28 mouse cellular contexts compared by ENCODE assay signal in genomic region chr16:90280515-90280914, GRCm38 (mm10). TPM values are rescaled to one million over a fixed set of nuclear protein-coding genes. Genes with fewer than 3 reads are reported as not detected.
A peak's percentile ranks its signal among the peaks of the same experiment; 100 is the strongest.
DNase-seq lines count a peak whose midpoint lies in the region; ATAC-seq and TF ChIP-seq lines count a peak whose summit lies in the region.
"Had no signal": no experiment of that assay in that cellular context is flagged by ENCODE, and none has a peak within 500 bp of the region (broad histone marks: within the 10 kb centered on the region; RNA-seq: fewer than 3 reads in every experiment).

No protein-coding gene starts in this region.

- TF ChIP-seq EP300 in MEL (IDR thresholded peaks at IDR 0.05; ENCODE audit: low read depth in 1 of 2, low read length in 2 of 2) = no peak
- no peak for TF ChIP-seq EP300 in liver, postnatal 0 days (IDR thresholded peaks at IDR 0.05; ENCODE audit: low read depth)

- H3K9ac ChIP-seq in lung, embryonic 15.5 days = no peak overlapping the region
- 0 out of 2 replicates have a peak overlapping the region, but pooled peaks have one; percentile 10 for H3K9ac ChIP-seq in midbrain, embryonic 13.5 days (replicated peaks)
- no peak overlapping the region for H3K9ac ChIP-seq in midbrain, embryonic 15.5 days
- H3K9ac ChIP-seq in MEL (ENCODE audit: control insufficient read depth, low read depth, low read length, poor library complexity, severe bottlenecking) = no peak overlapping the region
- H3K9ac ChIP-seq in liver, postnatal 0 days (replicated peaks) = no peak overlapping the region
- H3K9ac ChIP-seq in forebrain, embryonic 13.5 days = no peak overlapping the region
- H3K9ac ChIP-seq: embryonic facial prominence, embryonic 12.5 days; forebrain, embryonic 15.5 days; heart, embryonic 12.5 days; hindbrain, embryonic 13.5 days; limb, embryonic 12.5 days had no signal

- no peaks in the 10 kb centered on the region for H3K36me3 ChIP-seq in lung, embryonic 15.5 days
- H3K36me3 ChIP-seq in midbrain, embryonic 13.5 days = no peaks in the 10 kb centered on the region
- no peaks in the 10 kb centered on the region for H3K36me3 ChIP-seq in midbrain, embryonic 15.5 days (replicated peaks)
- H3K36me3 ChIP-seq in MEL (ENCODE audit: control insufficient read depth in 1 of 2, insufficient read depth in 2 of 2, low read length in 2 of 2) = peaks cover 6 to 44% of the 10 kb centered on the region in 2 experiments
- no peaks in the 10 kb centered on the region for H3K36me3 ChIP-seq in liver, postnatal 0 days (replicated peaks; ENCODE audit: insufficient read depth, low read length)
- H3K36me3 ChIP-seq in forebrain, embryonic 13.5 days (ENCODE audit: poor library complexity, severe bottlenecking) = no peaks in the 10 kb centered on the region
- H3K36me3 ChIP-seq: embryonic facial prominence, embryonic 12.5 days; forebrain, embryonic 15.5 days; heart, embryonic 12.5 days; hindbrain, embryonic 13.5 days; limb, embryonic 12.5 days had no signal

- H3K4me1 ChIP-seq in lung, embryonic 15.5 days = peaks cover 60% of the 10 kb centered on the region
- H3K4me1 ChIP-seq in midbrain, embryonic 13.5 days (replicated peaks) = peaks cover 50% of the 10 kb centered on the region
- H3K4me1 ChIP-seq in midbrain, embryonic 15.5 days = peaks cover 46% of the 10 kb centered on the region
- peaks cover 20 to 33% of the 10 kb centered on the region in 2 experiments for H3K4me1 ChIP-seq in MEL (ENCODE audit: control insufficient read depth in 1 of 2, insufficient read depth in 2 of 2, low read length in 2 of 2)
- H3K4me1 ChIP-seq in liver, postnatal 0 days (ENCODE audit: insufficient read depth) = peaks cover 50% of the 10 kb centered on the region
- H3K4me1 ChIP-seq in forebrain, embryonic 13.5 days = peaks cover 47% of the 10 kb centered on the region

- no peak for TF ChIP-seq CTCF in MEL (IDR thresholded peaks at IDR 0.05 in 2 of 3, conservative IDR thresholded peaks at IDR 0.05 in 1 of 3; ENCODE audit: control insufficient read depth in 1 of 3, insufficient read depth in 1 of 3, low read depth in 2 of 3, low read length in 3 of 3, poor library complexity in 1 of 3, severe bottlenecking in 1 of 3)
- no peak for TF ChIP-seq CTCF in liver, postnatal 0 days (IDR thresholded peaks at IDR 0.05; ENCODE audit: low read depth)

- no peak for ATAC-seq in lung, embryonic 15.5 days (ENCODE audit: borderline replicate concordance, extremely low read depth, low FRiP score, low TSS enrichment)
- no peak for ATAC-seq in midbrain, embryonic 13.5 days
- ATAC-seq in midbrain, embryonic 15.5 days (replicated peaks) = no peak
- no peak for ATAC-seq in liver, postnatal 0 days
- ATAC-seq in forebrain, embryonic 13.5 days = no peak
- ATAC-seq: forebrain, embryonic 15.5 days; intestine, postnatal 0 days; midbrain, embryonic 16.5 days had no signal

- no peak for TF ChIP-seq RAD21 in MEL (IDR thresholded peaks at IDR 0.05; ENCODE audit: low read depth, low read length)

- H3K27ac ChIP-seq in lung, embryonic 15.5 days = 0 out of 2 replicates have a peak overlapping the region, but pooled peaks have one; percentile 19
- H3K27ac ChIP-seq in midbrain, embryonic 13.5 days = no peak overlapping the region
- no peak overlapping the region for H3K27ac ChIP-seq in midbrain, embryonic 15.5 days
- H3K27ac ChIP-seq in MEL (ENCODE audit: control insufficient read depth, low read depth, low read length) = no peak overlapping the region
- no peak overlapping the region for H3K27ac ChIP-seq in liver, postnatal 0 days (ENCODE audit: low read depth)
- H3K27ac ChIP-seq in forebrain, embryonic 13.5 days = no peak overlapping the region
- H3K27ac ChIP-seq: embryonic facial prominence, embryonic 12.5 days; forebrain, embryonic 15.5 days; hindbrain, embryonic 13.5 days; layer of hippocampus, adult 2 months; left cerebral cortex, adult 2 months; limb, embryonic 12.5 days; stomach, postnatal 0 days had no signal

- H3K9me3 ChIP-seq in lung, embryonic 15.5 days = no peaks in the 10 kb centered on the region
- no peaks in the 10 kb centered on the region for H3K9me3 ChIP-seq in midbrain, embryonic 13.5 days
- H3K9me3 ChIP-seq in midbrain, embryonic 15.5 days = no peaks in the 10 kb centered on the region
- no peaks in the 10 kb centered on the region for H3K9me3 ChIP-seq in MEL (replicated peaks; ENCODE audit: insufficient read depth, low read length)
- H3K9me3 ChIP-seq in liver, postnatal 0 days (ENCODE audit: low read length) = no peaks in the 10 kb centered on the region
- H3K9me3 ChIP-seq in forebrain, embryonic 13.5 days (replicated peaks) = no peaks in the 10 kb centered on the region
- H3K9me3 ChIP-seq: embryonic facial prominence, embryonic 12.5 days; forebrain, embryonic 15.5 days; heart, embryonic 12.5 days; hindbrain, embryonic 13.5 days; limb, embryonic 12.5 days had no signal

- no peak overlapping the region for H3K4me3 ChIP-seq in lung, embryonic 15.5 days
- H3K4me3 ChIP-seq in midbrain, embryonic 13.5 days (replicated peaks) = no peak overlapping the region
- no peak overlapping the region for H3K4me3 ChIP-seq in midbrain, embryonic 15.5 days
- H3K4me3 ChIP-seq in MEL (ENCODE audit: control insufficient read depth in 1 of 2, insufficient read depth in 1 of 2, low read depth in 2 of 2, low read length in 2 of 2) = no peak overlapping the region
- H3K4me3 ChIP-seq in liver, postnatal 0 days (ENCODE audit: low read depth, low read length) = no peak overlapping the region
- H3K4me3 ChIP-seq in forebrain, embryonic 13.5 days = no peak overlapping the region
- H3K4me3 ChIP-seq: embryonic facial prominence, embryonic 12.5 days; forebrain, embryonic 15.5 days; heart, embryonic 12.5 days; hindbrain, embryonic 13.5 days; layer of hippocampus, adult 2 months; left cerebral cortex, adult 2 months; limb, embryonic 12.5 days had no signal

- peaks cover 79% of the 10 kb centered on the region for H3K79me2 ChIP-seq in MEL (ENCODE audit: control insufficient read depth, insufficient read depth, low read length, poor library complexity)

- WGBS in lung, embryonic 15.5 days = 52% methylated on average over 2 of the region's 2 CpGs
- WGBS in midbrain, embryonic 13.5 days = 76% methylated on average over 2 of the region's 2 CpGs
- WGBS in midbrain, embryonic 15.5 days = 71% methylated on average over 2 of the region's 2 CpGs
- WGBS in liver, postnatal 0 days (ENCODE audit: insufficient replicate concordance) = 69% methylated on average over 2 of the region's 2 CpGs
- 74% methylated on average over 2 of the region's 2 CpGs for WGBS in forebrain, embryonic 13.5 days

- no peak for TF ChIP-seq POLR2A in MEL (IDR thresholded peaks at IDR 0.05; ENCODE audit: control insufficient read depth in 1 of 2, insufficient read depth in 1 of 2, low read depth in 1 of 2, low read length in 2 of 2, poor library complexity in 1 of 2)

- no peak for DNase-seq in lung, adult 18-20 months
- DNase-seq in MEL (ENCODE audit: low read depth, low spot score) = peak; percentile 27
- DNase-seq in liver, postnatal 0 days = no peak
- DNase-seq: adrenal gland, postnatal 14 days; cerebellum, adult 11-12 months; cerebellum, adult 9-11 months; embryo, embryonic 11 days; gastrocnemius, postnatal 25 days; heart, adult 18-20 months; heart, postnatal 4 days; kidney, postnatal 14 days; lung, adult 2 months; right cerebral cortex, postnatal 25 days; thymus, postnatal 4 days had no signal

- H3K27me3 ChIP-seq in lung, embryonic 15.5 days = no peaks in the 10 kb centered on the region
- no peaks in the 10 kb centered on the region for H3K27me3 ChIP-seq in midbrain, embryonic 13.5 days
- no peaks in the 10 kb centered on the region; the same call in 1 of the 2 replicates for H3K27me3 ChIP-seq in midbrain, embryonic 15.5 days (replicated peaks)
- no peaks in the 10 kb centered on the region for H3K27me3 ChIP-seq in MEL (ENCODE audit: control insufficient read depth in 1 of 2, insufficient read depth in 2 of 2, low read length in 2 of 2)
- H3K27me3 ChIP-seq in liver, postnatal 0 days (ENCODE audit: insufficient read depth, low read length) = no peaks in the 10 kb centered on the region
- H3K27me3 ChIP-seq in forebrain, embryonic 13.5 days = no peaks in the 10 kb centered on the region
- H3K27me3 ChIP-seq: embryonic facial prominence, embryonic 12.5 days; forebrain, embryonic 15.5 days; heart, embryonic 12.5 days; hindbrain, embryonic 13.5 days; limb, embryonic 12.5 days had no signal

- H3K4me2 ChIP-seq in lung, embryonic 15.5 days = peak overlapping the region; percentile 16; the same call in 1 of the 2 replicates
- no peak overlapping the region for H3K4me2 ChIP-seq in midbrain, embryonic 13.5 days (replicated peaks)
- H3K4me2 ChIP-seq in midbrain, embryonic 15.5 days = no peak overlapping the region
- H3K4me2 ChIP-seq in liver, postnatal 0 days (ENCODE audit: low read depth, low read length) = peak overlapping the region; percentile 24
- H3K4me2 ChIP-seq in forebrain, embryonic 13.5 days = no peak overlapping the region
- H3K4me2 ChIP-seq: embryonic facial prominence, embryonic 12.5 days; forebrain, embryonic 15.5 days; heart, embryonic 12.5 days; hindbrain, embryonic 13.5 days; limb, embryonic 12.5 days had no signal

TF ChIP-seq in MEL, 35 proteins besides CTCF, POLR2A, EP300 and RAD21 (continues in another document):
- no peak for TF ChIP-seq ZC3H11A (IDR thresholded peaks at IDR 0.05; ENCODE audit: low read depth, low read length)
- TF ChIP-seq CHD2 (IDR thresholded peaks at IDR 0.05; ENCODE audit: low read length) = no peak

RNA-seq across cellular contexts. Expression of gene Scaf4, which starts 3.8 kb away (rescaled TPM):
- 23.8 and 25.7 TPM in 2 replicates for polyA plus RNA-seq in lung, embryonic 15.5 days (2015; fragmentation: Nextera tagmentation; extraction: Ambion mirVana)
- 25.1 and 29.4 TPM in 2 replicates for polyA plus RNA-seq in midbrain, embryonic 13.5 days (2015; fragmentation: Nextera tagmentation; extraction: Ambion mirVana)
- polyA plus RNA-seq in midbrain, embryonic 15.5 days (2015; fragmentation: Nextera tagmentation; extraction: Ambion mirVana) = 27.8 and 30.1 TPM in 2 replicates
- 12.2 and 12.3 TPM in 2 replicates for total RNA-seq in MEL (2012; rRNA removed)
- 10 to 100 TPM in 1 of 2 experiments, not detected in 1; 56.2 TPM for polyA plus RNA-seq in MEL (2012; ENCODE audit: insufficient read depth in 1 of 2, insufficient read length in 2 of 2, low read depth in 1 of 2, low replicate concordance in 2 of 2, missing spikeins in 1 of 2)
- 6.2 TPM in 2 replicates for polyA plus RNA-seq in liver, postnatal 0 days (2015; fragmentation: Nextera tagmentation; extraction: Ambion mirVana)
- polyA plus RNA-seq in forebrain, embryonic 13.5 days (2015; fragmentation: Nextera tagmentation; extraction: Ambion mirVana) = 25.7 and 27.8 TPM in 2 replicates

RNA-seq across cellular contexts. Expression of gene Sod1, which starts 60.0 kb away (rescaled TPM):
- polyA plus RNA-seq in lung, embryonic 15.5 days (2015; fragmentation: Nextera tagmentation; extraction: Ambion mirVana) = 1,192 and 1,274 TPM in 2 replicates
- polyA plus RNA-seq in midbrain, embryonic 13.5 days (2015; fragmentation: Nextera tagmentation; extraction: Ambion mirVana) = 826 and 844 TPM in 2 replicates
- 855 and 861 TPM in 2 replicates for polyA plus RNA-seq in midbrain, embryonic 15.5 days (2015; fragmentation: Nextera tagmentation; extraction: Ambion mirVana)
- total RNA-seq in MEL (2012; rRNA removed) = 380 and 494 TPM in 2 replicates
- 1,000 to 10,000 TPM in 1 of 2 experiments, 100 to 1,000 TPM in 1; 474 to 1,094 TPM for polyA plus RNA-seq in MEL (2012; ENCODE audit: insufficient read depth in 1 of 2, insufficient read length in 2 of 2, low read depth in 1 of 2, low replicate concordance in 2 of 2, missing spikeins in 1 of 2)
- 1,398 and 1,474 TPM in 2 replicates for polyA plus RNA-seq in liver, postnatal 0 days (2015; fragmentation: Nextera tagmentation; extraction: Ambion mirVana)
- 954 and 979 TPM in 2 replicates for polyA plus RNA-seq in forebrain, embryonic 13.5 days (2015; fragmentation: Nextera tagmentation; extraction: Ambion mirVana)

Comparison
In these comparisons a context has a peak if more than half of its experiments do, and no peak if none do; other contexts are left out.
1. H3K4me2 ChIP-seq: peak in lung, embryonic 15.5 days (single experiment) and liver, postnatal 0 days (single experiment); none in midbrain, embryonic 13.5 days (single experiment), midbrain, embryonic 15.5 days (single experiment) and forebrain, embryonic 13.5 days (single experiment).